Mouse (Mus musculus): ENCODE data around the gene Btbd35f2. TPM values are rescaled to one million over a fixed set of nuclear protein-coding genes. Genes with fewer than 3 reads are reported as not detected.
"Not testable (repeated sequence)": the region's sequence is repeated elsewhere in the genome, so short reads cannot be mapped to it uniquely, and the experiment has no call there.

The Btbd35f2 gene
- not detected for total RNA-seq (2021)
- long read RNA-seq: 0 reads

DNA sequence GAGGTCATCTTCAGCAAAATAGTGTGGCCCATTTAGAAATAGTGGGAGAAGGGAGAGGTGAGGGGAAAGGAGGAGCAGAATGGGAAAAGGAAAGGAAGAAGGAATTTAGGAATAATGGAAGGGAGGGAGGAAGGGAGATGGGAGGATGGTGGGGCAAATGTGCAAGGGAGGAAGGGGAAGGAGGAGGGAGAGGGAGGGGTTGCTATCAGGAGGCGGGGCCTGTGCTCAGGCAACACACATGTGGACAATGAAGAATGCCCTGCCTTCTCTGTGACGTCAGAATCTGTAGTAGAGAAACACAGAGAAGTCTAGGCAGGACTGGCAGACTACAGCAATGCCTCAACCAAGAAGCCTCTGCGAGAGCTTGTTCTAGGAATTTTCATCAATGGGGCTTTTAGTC lies at the start of gene Btbd35f2:
Gene Btbd35f2 (plus strand): TSS at position 301 of the 400 bp plus-strand sequence.
- not testable (repeated sequence) for DNase-seq (ENCODE audit: low spot score in 2 of 2)

Other genes starting within 250 kb of the Btbd35f2 start
- not detected for gene Btbd35f22, start 230.6 kb upstream of the Btbd35f2 start, total RNA-seq (2021)